Mouse (Mus musculus): ENCODE measurements around the gene Tent5c. TPM values are rescaled to one million over a fixed set of nuclear protein-coding genes. Genes with fewer than 3 reads are reported as not detected.

Gene Tent5c
- polyA plus RNA-seq, 1 experiment from 2014 or later = 11.5 TPM

- Histone ChIP-seq H3K4me2 (replicated peaks; ENCODE audit: low read depth, low read length) (no peak overlapping the region), H3K27me3 (replicated peaks; ENCODE audit: insufficient read depth, low read length) (no peaks in the 10 kb centered on the region), H3K9ac (replicated peaks; ENCODE audit: low read depth) (no peak overlapping the region), H3K27ac (ENCODE audit: low read length) (no peak overlapping the region), H3K4me1 (ENCODE audit: insufficient read depth, low read depth, low read length) (no peaks in the 10 kb centered on the region), H3K4me3 (ENCODE audit: low read depth, low read length) (no peak overlapping the region), H3K9me3 (ENCODE audit: low read length) (no peaks in the 10 kb centered on the region), H3K36me3 (ENCODE audit: insufficient read depth, low read length) (no peaks in the 10 kb centered on the region)
- DNase-seq (ENCODE audit: low spot score) (no peak), ATAC-seq (no peak)
- WGBS = 83% methylated on average over 5 of the region's 5 CpGs
- TF ChIP-seq CTCF (IDR thresholded peaks at IDR 0.05) (no peak), EP300 (IDR thresholded peaks at IDR 0.05) (no peak)
Observed at GRCm38 (mm10) chr3:100530919-100531318, 41.8 kb upstream of the Tent5c start.

DNA sequence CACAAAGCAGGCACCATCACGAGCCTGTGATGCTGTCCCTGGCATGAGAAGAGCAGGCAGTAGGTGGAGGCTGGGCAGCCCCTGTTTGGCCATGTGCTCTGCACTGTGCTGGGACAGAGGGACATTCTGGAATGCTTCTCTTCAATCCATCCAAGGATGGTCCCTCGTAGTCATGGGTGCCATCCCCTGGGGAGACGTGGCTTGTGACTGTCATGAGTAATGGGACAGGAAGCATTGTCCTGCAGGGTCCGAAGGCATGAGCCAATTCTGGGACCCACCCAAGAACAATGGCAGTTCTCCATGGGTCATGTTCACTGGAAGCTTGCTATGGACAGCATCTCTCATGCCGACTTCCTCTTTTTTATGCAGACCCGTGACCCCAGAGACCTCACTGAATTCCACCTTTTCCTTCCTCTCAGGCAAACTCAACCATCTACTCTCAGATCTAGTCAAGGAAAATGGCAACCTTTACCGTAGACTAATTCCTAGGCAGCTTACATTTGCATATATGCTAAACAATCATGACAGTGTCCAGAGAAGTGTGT, 41.2 kb upstream of the Tent5c start:
- WGBS = 71% methylated on average over 7 of the region's 7 CpGs

DNA sequence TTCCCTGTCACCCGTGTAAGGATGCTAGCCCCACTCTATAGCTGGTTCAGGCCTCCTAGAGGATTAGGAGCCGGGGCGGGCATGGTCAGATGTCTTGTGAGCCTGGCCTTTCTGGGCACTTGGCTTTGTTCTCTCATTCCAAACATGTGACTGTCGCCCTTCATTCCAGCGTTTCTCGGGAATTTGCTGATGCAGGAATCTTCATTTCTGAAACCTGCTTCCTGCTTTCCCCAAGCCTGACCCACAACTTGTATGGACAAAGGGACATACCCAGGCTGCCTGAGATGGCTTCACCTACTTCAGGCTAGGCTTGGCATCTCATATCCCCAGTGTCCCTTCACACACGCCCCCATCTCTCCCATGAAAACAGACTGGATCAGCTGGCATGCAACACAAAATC, 33.5 kb upstream of the Tent5c start:
- TF ChIP-seq EP300 (IDR thresholded peaks at IDR 0.05) (no peak), CTCF (IDR thresholded peaks at IDR 0.05) (no peak)
- Histone ChIP-seq H3K27ac (ENCODE audit: low read length) (no peak overlapping the region), H3K27me3 (replicated peaks; ENCODE audit: insufficient read depth, low read length) (no peaks in the 10 kb centered on the region), H3K4me3 (ENCODE audit: low read depth, low read length) (no peak overlapping the region), H3K9ac (replicated peaks; ENCODE audit: low read depth) (no peak overlapping the region), H3K4me1 (ENCODE audit: insufficient read depth, low read depth, low read length) (no peaks in the 10 kb centered on the region), H3K9me3 (ENCODE audit: low read length) (no peaks in the 10 kb centered on the region), H3K4me2 (replicated peaks; ENCODE audit: low read depth, low read length) (no peak overlapping the region), H3K36me3 (ENCODE audit: insufficient read depth, low read length) (no peaks in the 10 kb centered on the region)
- ATAC-seq (no peak), DNase-seq (ENCODE audit: low spot score) (no peak)
- 68% methylated on average over 7 of the region's 7 CpGs for WGBS

More for the DNA sequence above, 41.2 kb upstream of the Tent5c start:
- TF ChIP-seq CTCF (IDR thresholded peaks at IDR 0.05) (no peak), EP300 (IDR thresholded peaks at IDR 0.05) (no peak)
- ATAC-seq (no peak), DNase-seq (ENCODE audit: low spot score) (no peak)
- Histone ChIP-seq H3K9me3 (ENCODE audit: low read length) (no peaks in the 10 kb centered on the region), H3K4me1 (ENCODE audit: insufficient read depth, low read depth, low read length) (no peaks in the 10 kb centered on the region), H3K27me3 (replicated peaks; ENCODE audit: insufficient read depth, low read length) (no peaks in the 10 kb centered on the region), H3K9ac (replicated peaks; ENCODE audit: low read depth) (no peak overlapping the region), H3K36me3 (ENCODE audit: insufficient read depth, low read length) (no peaks in the 10 kb centered on the region), H3K4me3 (ENCODE audit: low read depth, low read length) (no peak overlapping the region), H3K27ac (ENCODE audit: low read length) (no peak overlapping the region), H3K4me2 (replicated peaks; ENCODE audit: low read depth, low read length) (no peak overlapping the region)

GRCm38 (mm10) chr3:100521626-100522025, 32.5 kb upstream of the Tent5c start:
- Histone ChIP-seq H3K36me3 (ENCODE audit: insufficient read depth, low read length) (no peaks in the 10 kb centered on the region), H3K9ac (replicated peaks; ENCODE audit: low read depth) (no peak overlapping the region), H3K4me3 (ENCODE audit: low read depth, low read length) (no peak overlapping the region), H3K27ac (ENCODE audit: low read length) (no peak overlapping the region), H3K4me1 (ENCODE audit: insufficient read depth, low read depth, low read length) (no peaks in the 10 kb centered on the region), H3K9me3 (ENCODE audit: low read length) (no peaks in the 10 kb centered on the region), H3K4me2 (replicated peaks; ENCODE audit: low read depth, low read length) (no peak overlapping the region), H3K27me3 (replicated peaks; ENCODE audit: insufficient read depth, low read length) (no peaks in the 10 kb centered on the region)
- WGBS = 37% methylated on average over 1 of the region's 1 CpGs
- no peak for DNase-seq (ENCODE audit: low spot score)
- no peak for ATAC-seq
- no peak for TF ChIP-seq EP300 (IDR thresholded peaks at IDR 0.05)
- TF ChIP-seq CTCF (IDR thresholded peaks at IDR 0.05) = no peak

GRCm38 (mm10) chr3:100515754-100516141, 26.6 kb upstream of the Tent5c start:
- 0 out of 2 replicates have a peak, but pooled peaks have one; percentile 2 for ATAC-seq
- Histone ChIP-seq H3K27me3 (replicated peaks; ENCODE audit: insufficient read depth, low read length) (no peaks in the 10 kb centered on the region), H3K36me3 (ENCODE audit: insufficient read depth, low read length) (no peaks in the 10 kb centered on the region), H3K4me2 (replicated peaks; ENCODE audit: low read depth, low read length) (no peak overlapping the region), H3K4me1 (ENCODE audit: insufficient read depth, low read depth, low read length) (no peaks in the 10 kb centered on the region), H3K9ac (replicated peaks; ENCODE audit: low read depth) (no peak overlapping the region), H3K27ac (ENCODE audit: low read length) (no peak overlapping the region), H3K4me3 (ENCODE audit: low read depth, low read length) (no peak overlapping the region), H3K9me3 (ENCODE audit: low read length) (no peaks in the 10 kb centered on the region)
- TF ChIP-seq CTCF (IDR thresholded peaks at IDR 0.05) (no peak), EP300 (IDR thresholded peaks at IDR 0.05) (no peak)
- 84% methylated on average over 5 of the region's 5 CpGs for WGBS
- no peak for DNase-seq (ENCODE audit: low spot score)

DNA sequence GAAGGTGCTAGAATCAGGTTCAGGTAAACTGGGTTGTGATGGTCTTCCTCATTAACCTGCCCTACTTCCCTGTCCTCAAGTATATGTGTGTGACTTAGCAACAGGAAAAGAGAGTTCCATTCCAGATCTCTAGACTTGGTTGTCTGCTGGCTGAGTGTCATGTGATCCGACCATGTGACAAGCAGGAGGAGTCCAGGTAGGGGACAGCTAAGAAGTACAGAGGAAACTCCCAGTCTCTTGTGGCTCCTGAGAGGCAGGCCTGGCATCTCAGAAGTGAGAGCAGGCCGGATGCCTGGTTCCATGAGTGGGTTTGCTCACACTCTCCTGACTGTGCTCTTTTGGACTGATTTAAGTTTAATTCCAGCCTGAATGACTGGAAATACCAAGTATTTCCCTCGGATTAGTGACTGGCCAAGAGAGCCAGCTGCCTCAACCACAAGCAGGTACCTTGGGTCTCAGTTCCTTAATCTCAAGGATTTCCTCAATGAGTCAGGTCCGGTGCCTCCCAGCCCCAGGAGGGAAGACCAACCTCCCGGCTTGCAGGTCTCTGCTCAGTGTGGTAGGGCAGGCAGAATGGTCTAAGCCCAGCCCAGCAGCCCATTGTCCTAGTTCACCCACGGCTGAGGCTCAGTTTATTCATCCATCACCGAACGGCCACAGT, 26.1 kb upstream of the Tent5c start:
- Histone ChIP-seq H3K4me1 (ENCODE audit: insufficient read depth, low read depth, low read length) (no peaks in the 10 kb centered on the region), H3K36me3 (ENCODE audit: insufficient read depth, low read length) (no peaks in the 10 kb centered on the region), H3K27ac (ENCODE audit: low read length) (no peak overlapping the region), H3K9me3 (ENCODE audit: low read length) (no peaks in the 10 kb centered on the region), H3K27me3 (replicated peaks; ENCODE audit: insufficient read depth, low read length) (no peaks in the 10 kb centered on the region), H3K4me2 (replicated peaks; ENCODE audit: low read depth, low read length) (no peak overlapping the region), H3K4me3 (ENCODE audit: low read depth, low read length) (no peak overlapping the region), H3K9ac (replicated peaks; ENCODE audit: low read depth) (no peak overlapping the region)
- TF ChIP-seq CTCF (IDR thresholded peaks at IDR 0.05) (no peak), EP300 (IDR thresholded peaks at IDR 0.05) (no peak)
- peak; percentile 60 for ATAC-seq
- 60% methylated on average over 8 of the region's 8 CpGs for WGBS
- DNase-seq (ENCODE audit: low spot score) = peak; percentile 13
